Mouse (Mus musculus): ENCODE data around the gene Cfap70. TPM values are rescaled to one million over a fixed set of nuclear protein-coding genes. Genes with fewer than 3 reads are reported as not detected.

Cfap70 gene
- polyA plus RNA-seq, 1 experiment from 2014 or later = 0.50 TPM

DNA sequence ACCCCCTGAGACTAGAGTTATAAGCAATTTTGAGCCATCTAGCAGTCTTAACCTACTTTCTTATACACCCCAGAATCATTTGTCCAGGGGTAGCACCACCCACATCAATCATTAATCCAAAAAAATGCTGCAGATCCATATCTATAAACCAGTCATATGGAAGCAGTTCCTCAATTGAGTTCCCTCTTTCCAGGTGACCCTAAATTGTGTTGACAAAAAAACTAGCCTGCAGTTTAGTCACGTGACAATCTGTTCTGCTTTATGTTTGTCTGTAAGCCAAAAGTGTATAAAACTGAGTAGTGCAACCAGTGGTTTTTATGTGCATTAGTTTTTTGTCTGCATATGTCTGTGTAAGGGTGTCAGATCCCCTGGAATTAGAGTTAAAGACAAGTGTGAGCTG lies 80.2 kb downstream of the Cfap70 start:
- Histone ChIP-seq H3K4me1 (replicated peaks) (no peaks in the 10 kb centered on the region), H3K27me3 (no peaks in the 10 kb centered on the region), H3K4me3 (replicated peaks) (no peak overlapping the region), H3K9ac (replicated peaks) (no peak overlapping the region), H3K4me2 (replicated peaks) (no peak overlapping the region), H3K36me3 (peaks cover 74% of the 10 kb centered on the region), H3K27ac (no peak overlapping the region), H3K9me3 (no peaks in the 10 kb centered on the region)
- ATAC-seq = no peak
- 90% methylated on average over 1 of the region's 1 CpGs for WGBS

DNA sequence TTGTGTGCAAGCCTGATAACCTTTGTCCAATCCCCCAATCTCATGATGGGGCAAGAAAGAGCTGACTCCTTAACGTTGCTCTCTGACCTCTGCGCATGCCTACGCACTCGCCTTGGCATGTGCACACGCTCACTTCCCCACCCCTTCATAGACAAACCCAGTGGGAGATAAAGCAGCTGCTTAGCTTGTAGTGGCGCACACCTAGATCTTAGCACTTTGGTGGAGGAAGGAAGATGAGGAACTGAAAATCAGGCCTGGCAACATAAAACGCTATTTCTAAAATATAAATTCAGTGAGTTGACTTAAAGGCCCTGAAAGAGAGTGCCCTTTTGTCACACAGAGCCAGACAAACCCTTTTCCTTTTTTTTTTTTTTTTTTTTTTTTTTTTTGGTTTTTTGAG lies 81.2 kb downstream of the Cfap70 start:
- ATAC-seq = no peak
- no peak overlapping the region for H3K27ac ChIP-seq
- peaks cover 73% of the 10 kb centered on the region for H3K36me3 ChIP-seq
- H3K9me3 ChIP-seq = no peaks in the 10 kb centered on the region
- 91% methylated on average over 7 of the region's 7 CpGs for WGBS
- no peak overlapping the region for H3K4me2 ChIP-seq (replicated peaks)
- H3K27me3 ChIP-seq = no peaks in the 10 kb centered on the region
- H3K9ac ChIP-seq (replicated peaks) = no peak overlapping the region
- H3K4me1 ChIP-seq (replicated peaks) = no peaks in the 10 kb centered on the region
- no peak overlapping the region for H3K4me3 ChIP-seq (replicated peaks)

DNA sequence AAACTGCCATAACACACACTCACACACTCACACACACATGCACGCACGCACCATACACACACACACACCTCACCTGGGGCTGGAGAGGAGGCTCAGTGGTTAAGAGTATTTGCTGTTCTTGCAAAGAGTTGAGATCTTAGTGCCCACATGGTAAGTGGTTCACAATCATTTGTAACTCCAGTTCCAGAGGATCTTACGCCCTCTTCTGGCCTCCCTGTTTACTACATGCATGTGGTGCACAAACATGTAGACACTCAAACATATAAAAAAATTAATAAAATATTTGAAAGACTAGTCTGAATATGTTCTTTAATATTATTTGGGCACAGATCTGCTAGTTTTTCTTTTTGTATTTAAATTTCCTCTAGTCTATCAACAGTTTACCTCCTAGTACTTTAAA lies 83.8 kb downstream of the Cfap70 start:
- Histone ChIP-seq H3K9ac (replicated peaks) (no peak overlapping the region), H3K27ac (no peak overlapping the region), H3K4me1 (replicated peaks) (no peaks in the 10 kb centered on the region), H3K4me2 (replicated peaks) (no peak overlapping the region), H3K36me3 (peaks cover 78% of the 10 kb centered on the region), H3K27me3 (no peaks in the 10 kb centered on the region), H3K4me3 (replicated peaks) (no peak overlapping the region), H3K9me3 (no peaks in the 10 kb centered on the region)
- 91% methylated on average over 3 of the region's 3 CpGs for WGBS
- no peak for ATAC-seq

DNA sequence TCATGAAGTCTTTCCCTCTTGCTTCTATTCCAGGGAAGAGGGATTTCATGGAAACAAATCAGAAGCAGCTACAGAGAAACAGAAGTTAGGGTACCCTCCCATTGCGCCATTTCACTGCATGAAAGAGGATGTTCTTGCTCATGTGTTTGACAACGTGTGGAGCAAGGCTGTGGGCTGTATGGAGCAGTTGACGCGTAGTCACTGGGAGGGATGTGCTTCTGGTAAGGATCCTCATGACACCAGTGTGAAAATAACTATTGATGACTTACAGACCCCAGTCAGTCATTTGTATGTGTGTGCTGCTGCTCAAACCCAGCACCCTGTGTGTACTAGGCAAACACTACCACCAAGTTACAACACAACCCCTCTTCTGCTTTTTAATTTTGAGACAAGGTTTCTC lies 88.8 kb downstream of the Cfap70 start:
- H3K27ac ChIP-seq = no peak overlapping the region
- H3K4me3 ChIP-seq (replicated peaks) = no peak overlapping the region
- no peaks in the 10 kb centered on the region for H3K4me1 ChIP-seq (replicated peaks)
- 95% methylated on average over 4 of the region's 4 CpGs for WGBS
- H3K9me3 ChIP-seq = no peaks in the 10 kb centered on the region
- no peak overlapping the region for H3K4me2 ChIP-seq (replicated peaks)
- ATAC-seq = no peak
- no peak overlapping the region for H3K9ac ChIP-seq (replicated peaks)
- no peaks in the 10 kb centered on the region for H3K27me3 ChIP-seq
- peaks cover 84% of the 10 kb centered on the region for H3K36me3 ChIP-seq

DNA sequence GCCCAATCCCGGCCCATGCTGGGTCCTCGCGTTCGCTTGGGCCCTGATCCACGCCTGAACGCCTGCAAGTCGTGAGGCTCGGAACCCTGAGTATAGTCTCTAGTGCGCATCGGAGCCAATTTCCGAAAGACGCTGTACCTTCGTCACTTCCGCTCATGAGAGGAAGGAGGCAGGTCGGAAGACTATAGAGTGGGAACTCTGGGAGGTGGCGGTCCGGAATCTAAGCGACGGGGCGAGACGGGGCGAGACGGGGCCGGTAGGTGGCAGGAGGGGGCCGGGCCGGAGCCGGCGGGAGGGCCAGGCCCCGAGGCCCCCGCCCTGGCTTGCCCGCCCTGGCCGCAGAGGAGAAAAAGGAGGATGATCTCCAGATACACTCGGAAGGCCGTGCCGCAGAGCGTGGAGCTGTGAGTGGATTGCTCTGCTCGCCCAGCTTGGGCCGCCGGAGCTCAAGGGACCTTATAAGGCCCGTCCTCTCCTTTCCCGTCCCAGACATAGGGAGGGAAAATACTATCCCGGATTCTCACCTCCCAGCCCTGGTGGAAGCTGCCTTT lies 104.0 kb downstream of the Cfap70 start, which contains the start of the genes Ecd and Fam149b:
Ecd (minus strand) TSS at position 131 of the 551 bp plus-strand sequence.
Fam149b (plus strand) TSS at position 172 of the 551 bp plus-strand sequence.
- Histone ChIP-seq H3K9ac (replicated peaks) (peak within 1 kb of the TSS; percentile 96), H3K4me1 (replicated peaks) (peaks cover 26% of the 10 kb centered on the region), H3K4me3 (replicated peaks) (peak within 1 kb of the TSS; percentile 82), H3K4me2 (replicated peaks) (peak within 1 kb of the TSS; percentile 79), H3K9me3 (no peaks in the 10 kb centered on the region), H3K27ac (peak within 1 kb of the TSS; percentile 95), H3K27me3 (no peaks in the 10 kb centered on the region), H3K36me3 (peaks cover 33% of the 10 kb centered on the region)
- under 1% methylated on average over 31 of the region's 42 CpGs for WGBS
- ATAC-seq = peak; percentile 99

DNA sequence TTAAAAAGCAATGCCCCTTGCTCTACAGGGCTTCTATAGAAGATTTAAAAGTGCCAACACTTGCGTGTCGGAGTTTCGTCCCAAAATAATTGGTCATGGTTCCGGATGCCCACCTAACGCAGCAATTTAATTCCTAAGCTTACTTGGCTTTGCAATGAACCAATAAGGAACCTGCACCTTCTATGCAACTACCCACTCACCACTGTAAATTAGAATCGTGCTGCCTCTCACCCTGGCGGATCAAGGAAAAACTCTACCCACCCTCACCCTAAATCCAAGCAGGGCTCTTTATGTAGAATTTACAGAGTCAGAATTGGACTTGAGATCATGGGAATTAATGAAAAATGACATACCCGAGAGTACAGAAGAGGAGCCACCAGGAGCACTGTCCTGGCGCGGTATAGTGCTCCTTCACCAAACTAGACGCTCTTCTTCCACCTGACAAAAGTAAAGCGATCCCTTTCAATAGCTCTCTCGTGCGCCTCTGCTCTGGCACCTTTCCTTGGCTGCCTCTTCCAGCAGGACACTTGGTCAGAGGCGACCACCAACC lies 104.5 kb downstream of the Cfap70 start:
- H3K9ac ChIP-seq (replicated peaks) = peak overlapping the region; percentile 96
- H3K4me2 ChIP-seq (replicated peaks) = peak overlapping the region; percentile 79
- 4% methylated on average over 15 of the region's 15 CpGs for WGBS
- ATAC-seq = peak; percentile 48
- H3K9me3 ChIP-seq = no peaks in the 10 kb centered on the region
- peaks cover 32% of the 10 kb centered on the region for H3K36me3 ChIP-seq
- H3K4me3 ChIP-seq (replicated peaks) = peak overlapping the region; percentile 82
- peak overlapping the region; percentile 95 for H3K27ac ChIP-seq
- peaks cover 26% of the 10 kb centered on the region for H3K4me1 ChIP-seq (replicated peaks)
- H3K27me3 ChIP-seq = no peaks in the 10 kb centered on the region

DNA sequence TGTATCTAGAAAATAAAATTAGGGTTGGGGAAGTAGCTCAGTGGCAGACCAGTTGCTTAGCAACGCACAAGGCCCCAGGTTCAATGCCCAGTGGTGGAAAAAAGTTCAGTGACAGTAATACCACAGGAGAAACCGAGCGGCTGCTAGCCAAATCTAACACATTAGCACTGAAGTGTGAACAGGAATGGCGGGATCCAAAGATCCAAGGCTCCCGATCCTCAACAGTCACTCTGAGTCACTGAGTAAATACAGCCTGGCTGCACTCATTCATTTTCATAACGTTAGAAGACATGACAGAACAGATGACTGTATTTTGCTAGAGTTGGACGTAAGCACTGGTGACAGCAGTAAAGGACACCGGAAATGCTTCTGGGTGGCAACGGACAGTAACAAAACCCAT lies 106.1 kb downstream of the Cfap70 start:
- Histone ChIP-seq H3K4me3 (replicated peaks) (no peak overlapping the region), H3K9me3 (no peaks in the 10 kb centered on the region), H3K4me1 (replicated peaks) (peaks cover 26% of the 10 kb centered on the region), H3K27ac (no peak overlapping the region), H3K36me3 (peaks cover 33% of the 10 kb centered on the region), H3K4me2 (replicated peaks) (no peak overlapping the region), H3K27me3 (no peaks in the 10 kb centered on the region), H3K9ac (replicated peaks) (no peak overlapping the region)
- WGBS = 89% methylated on average over 9 of the region's 9 CpGs
- ATAC-seq = no peak

Other genes starting within 250 kb of the Cfap70 start
- 0.07 TPM in 1 of 2 replicates, not detected in the other for gene Kcnk16, start 183.0 kb downstream of the Cfap70 start, polyA plus RNA-seq (2015; fragmentation: Nextera tagmentation; extraction: Ambion mirVana)
- 12.7 and 14.6 TPM in 2 replicates for gene Nudt13, start 157.5 kb downstream of the Cfap70 start, polyA plus RNA-seq (2015; fragmentation: Nextera tagmentation; extraction: Ambion mirVana)
- gene Ecd, start 104.1 kb downstream of the Cfap70 start, polyA plus RNA-seq (2015; fragmentation: Nextera tagmentation; extraction: Ambion mirVana) = 56.9 and 57.1 TPM in 2 replicates
- 45.3 and 47.1 TPM in 2 replicates for gene Fam149b, start 104.1 kb downstream of the Cfap70 start, polyA plus RNA-seq (2015; fragmentation: Nextera tagmentation; extraction: Ambion mirVana)
- 156 and 166 TPM in 2 replicates for gene Dnajc9, start 63.3 kb downstream of the Cfap70 start, polyA plus RNA-seq (2015; fragmentation: Nextera tagmentation; extraction: Ambion mirVana)
- gene Mrps16, start 58.6 kb downstream of the Cfap70 start, polyA plus RNA-seq (2015; fragmentation: Nextera tagmentation; extraction: Ambion mirVana) = 59.6 and 62.5 TPM in 2 replicates
- 7.8 and 8.5 TPM in 2 replicates for gene Anxa7, start 27.9 kb upstream of the Cfap70 start, polyA plus RNA-seq (2015; fragmentation: Nextera tagmentation; extraction: Ambion mirVana)
- 0.81 and 0.86 TPM in 2 replicates for gene Mss51, start 44.7 kb upstream of the Cfap70 start, polyA plus RNA-seq (2015; fragmentation: Nextera tagmentation; extraction: Ambion mirVana)
- 80.9 and 83.4 TPM in 2 replicates for gene Ppp3cb, start 94.3 kb upstream of the Cfap70 start, polyA plus RNA-seq (2015; fragmentation: Nextera tagmentation; extraction: Ambion mirVana)
- 12.5 and 13.1 TPM in 2 replicates for gene Usp54, start 188.8 kb upstream of the Cfap70 start, polyA plus RNA-seq (2015; fragmentation: Nextera tagmentation; extraction: Ambion mirVana)
- gene Myoz1, start 204.3 kb upstream of the Cfap70 start, polyA plus RNA-seq (2015; fragmentation: Nextera tagmentation; extraction: Ambion mirVana) = not detected in 2 replicates
- gene Synpo2l, start 216.1 kb upstream of the Cfap70 start, polyA plus RNA-seq (2015; fragmentation: Nextera tagmentation; extraction: Ambion mirVana) = 0.15 and 0.27 TPM in 2 replicates
- 88.4 and 96.7 TPM in 2 replicates for gene Sec24c, start 222.1 kb upstream of the Cfap70 start, polyA plus RNA-seq (2015; fragmentation: Nextera tagmentation; extraction: Ambion mirVana)
- 22.7 and 26.0 TPM in 2 replicates for gene Fut11, start 242.7 kb upstream of the Cfap70 start, polyA plus RNA-seq (2015; fragmentation: Nextera tagmentation; extraction: Ambion mirVana)

Measured in midbrain, embryonic 13.5 days (tissue).